10 mouse cellular contexts compared by ENCODE assay signal in the genomic region with DNA sequence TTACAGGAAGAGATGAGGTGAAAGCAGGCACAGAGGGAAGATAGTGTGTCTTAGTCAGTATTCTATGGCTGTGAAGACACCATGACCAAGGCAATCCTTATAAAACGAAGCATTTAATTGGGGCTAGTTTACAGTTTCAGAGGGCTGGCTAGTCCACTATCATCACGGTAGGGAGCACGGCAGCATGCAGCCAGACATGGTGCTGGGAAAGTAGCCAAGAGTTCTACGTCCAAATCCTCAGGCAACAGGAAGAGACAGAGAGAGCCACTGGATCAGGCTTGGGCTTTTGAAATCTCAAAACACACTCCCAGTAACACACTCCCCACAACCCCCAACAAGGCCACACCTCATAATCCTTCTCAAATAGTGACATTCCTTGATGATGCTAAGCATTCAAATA.
"Had no signal": no experiment of that assay in that cellular context is flagged by ENCODE, and none has a peak within 500 bp of the region (broad histone marks: within the 10 kb centered on the region; RNA-seq: fewer than 3 reads in every experiment).

No protein-coding gene starts in this region.

- H3K9me3 ChIP-seq: intestine, embryonic 15.5 days; limb, embryonic 12.5 days; liver, embryonic 13.5 days; midbrain, embryonic 13.5 days had no signal

- H3K4me3 ChIP-seq: intestine, embryonic 15.5 days; layer of hippocampus, adult 2 months; limb, embryonic 12.5 days; liver, embryonic 13.5 days; midbrain, embryonic 13.5 days had no signal

- H3K36me3 ChIP-seq: intestine, embryonic 15.5 days; limb, embryonic 12.5 days; liver, embryonic 13.5 days; midbrain, embryonic 13.5 days had no signal

- H3K4me1 ChIP-seq: intestine, embryonic 15.5 days; limb, embryonic 12.5 days; liver, embryonic 13.5 days; midbrain, embryonic 13.5 days had no signal

- H3K27me3 ChIP-seq: intestine, embryonic 15.5 days; limb, embryonic 12.5 days; liver, embryonic 13.5 days; midbrain, embryonic 13.5 days had no signal

- H3K4me2 ChIP-seq: intestine, embryonic 15.5 days; limb, embryonic 12.5 days; liver, embryonic 13.5 days; midbrain, embryonic 13.5 days had no signal

- DNase-seq: liver; liver, embryonic 13.5 days; liver, postnatal 0 days; right cerebral cortex, adult 18-20 months; right cerebral cortex, postnatal 25 days; thymus, postnatal 36 days had no signal

- H3K27ac ChIP-seq: intestine, embryonic 15.5 days; layer of hippocampus, adult 2 months; limb, embryonic 12.5 days; liver, embryonic 13.5 days; midbrain, embryonic 13.5 days had no signal

- ATAC-seq: intestine, embryonic 15.5 days; liver, postnatal 0 days; midbrain, embryonic 13.5 days had no signal

- H3K9ac ChIP-seq: intestine, embryonic 15.5 days; limb, embryonic 12.5 days; liver, embryonic 13.5 days; liver, postnatal 0 days; midbrain, embryonic 13.5 days had no signal
